Mouse (Mus musculus) heart, postnatal 25 days (tissue): Measurements from ENCODE around the gene Cdc123. TPM values are rescaled to one million over a fixed set of nuclear protein-coding genes. Genes with fewer than 3 reads are reported as not detected.
"Not testable (repeated sequence)": the region's sequence is repeated elsewhere in the genome, so short reads cannot be mapped to it uniquely, and the experiment has no call there.

Source experiments
- DNase-seq: peaks from one replicate; pipeline ENCODE4 v3.0.0; 2022; ENCODE audit warnings: low spot score
- intact Hi-C: fragments of 180-260 bp; cut with DNase I; formaldehyde crosslinking; loops from one replicate; pipeline ENCODE4 v1.15.1; 2025
- total RNA-seq, 2 experiments: library from RNA; stranded (reverse); gene quantifications; 2 replicates each; pipeline ENCODE4 v1.2.3; 2021

The Cdc123 gene
- total RNA-seq, 2 experiments from 2014 or later = 71.7 to 74.0 TPM

DNA sequence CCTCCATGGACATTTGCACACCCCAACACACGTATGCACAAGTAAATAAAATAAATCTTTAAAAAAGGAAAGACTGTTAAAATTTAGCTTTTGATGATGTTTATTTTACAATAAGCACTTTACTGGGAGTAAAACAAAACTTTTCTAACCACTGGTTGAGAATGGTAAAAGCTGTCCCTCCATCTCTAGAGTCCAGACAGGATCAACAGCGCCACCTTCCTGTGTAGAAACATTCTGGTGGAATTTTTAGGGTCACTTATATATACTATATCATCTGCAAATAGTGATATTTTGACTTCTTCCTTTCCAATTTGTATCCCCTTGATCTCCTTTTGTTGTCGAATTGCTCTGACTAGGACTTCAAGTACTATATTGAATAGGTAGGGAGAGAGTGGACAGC, 38.8 kb downstream of the Cdc123 start:
- intact Hi-C loops, DNase-seq: not testable (repeated sequence)

DNA sequence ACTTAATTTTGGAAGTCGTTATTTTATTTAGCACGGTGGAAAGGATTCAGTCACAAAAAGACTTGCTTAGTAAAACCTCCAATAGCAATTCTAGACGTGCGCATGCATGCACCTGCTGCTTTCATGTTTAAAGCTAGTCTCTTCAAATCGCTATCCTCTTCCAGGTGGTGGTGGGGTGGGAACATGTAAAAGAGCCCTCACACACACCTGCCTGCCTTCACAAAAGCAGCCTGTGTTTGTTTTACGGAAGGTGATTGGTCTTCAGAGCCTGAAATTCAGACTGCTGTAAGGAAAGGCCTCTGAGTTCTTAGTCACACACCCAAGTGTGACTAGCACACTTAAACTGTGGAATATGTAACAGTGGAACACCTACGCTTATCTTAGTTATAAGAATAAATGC, 39.7 kb downstream of the Cdc123 start:
- intact Hi-C loops = no loop called here
- no peak for DNase-seq

GRCm38 (mm10) chr2:5804440-5805045, 40.4 kb downstream of the Cdc123 start:
- DNase-seq = no peak
- intact Hi-C loops = no loop called here

DNA sequence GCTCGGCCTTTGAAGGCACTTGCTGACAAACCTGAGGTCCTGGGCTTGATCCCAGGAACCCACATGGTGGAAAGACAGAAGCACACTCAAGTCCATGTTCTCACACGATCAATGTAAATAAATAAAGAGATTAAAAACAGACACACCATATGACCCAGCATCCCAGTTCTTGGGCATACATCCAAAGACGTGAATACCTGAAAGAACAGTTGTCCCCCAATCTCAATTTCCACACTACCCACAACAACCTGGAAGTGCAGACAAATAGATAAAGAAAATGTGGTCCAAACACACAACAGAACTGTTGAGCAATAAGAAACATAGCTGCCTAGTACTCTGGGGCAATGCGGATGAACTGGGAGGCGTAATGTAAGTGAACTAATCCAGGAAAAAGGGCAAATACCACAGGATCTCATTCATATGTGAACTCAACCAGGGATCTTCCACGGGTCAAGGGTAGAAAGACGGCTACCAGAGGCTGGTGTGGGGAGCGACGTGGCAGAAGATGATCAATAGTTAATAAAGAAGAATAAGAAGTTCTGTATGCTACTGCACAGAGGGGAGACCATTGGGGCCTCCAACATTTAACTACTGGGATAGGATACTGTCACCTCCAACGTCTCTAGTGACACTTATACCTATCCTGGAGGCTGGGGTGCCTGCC, 42.9 kb downstream of the Cdc123 start:
- intact Hi-C loops = no loop called here
- no peak for DNase-seq

DNA sequence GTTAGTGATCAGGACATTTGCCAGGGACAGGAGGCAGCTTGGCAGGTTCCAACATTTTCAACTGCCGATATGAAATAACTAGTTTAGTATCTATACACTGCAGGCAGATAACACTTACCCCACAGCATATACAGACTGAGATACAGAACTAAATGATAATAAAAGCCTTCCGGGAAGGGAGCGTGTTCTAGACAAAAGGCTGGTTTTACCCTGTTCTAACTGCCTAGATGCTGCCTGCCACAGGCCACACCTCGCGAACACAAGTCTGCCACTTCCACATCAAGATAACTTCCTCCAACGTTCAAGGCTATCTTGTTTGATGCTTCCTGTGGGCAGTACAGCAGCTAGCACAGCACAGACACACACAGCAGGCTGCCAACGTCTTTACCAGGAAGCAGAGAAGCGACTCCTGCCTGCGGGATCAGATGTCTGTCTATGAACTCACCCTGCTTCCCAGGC, 43.8 kb downstream of the Cdc123 start:
- intact Hi-C loops = no loop called here
- no peak for DNase-seq

- intact Hi-C loops = no loop called here
- DNase-seq = no peak
These were observed 46.9 kb downstream of the Cdc123 start for GRCm38 (mm10) chr2:5797816-5798672.

DNA sequence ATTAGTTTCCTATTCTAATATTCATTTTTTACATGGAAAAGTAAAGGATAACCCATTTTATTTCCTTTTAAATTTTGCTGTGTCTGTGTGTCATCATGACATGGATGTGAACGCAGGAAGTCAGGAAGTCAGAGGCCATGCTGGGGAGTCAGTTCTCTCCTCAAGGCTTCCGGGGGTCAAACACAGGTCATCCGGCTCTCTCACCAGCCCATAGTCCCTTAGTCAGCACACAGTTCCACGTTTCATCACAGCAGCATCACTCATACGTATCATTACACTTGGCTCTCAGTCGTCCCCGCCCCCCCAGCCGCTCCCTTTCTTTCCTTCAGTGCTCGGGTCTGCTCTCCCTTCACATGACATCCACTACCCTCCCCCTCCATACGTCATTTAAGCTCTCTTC, 51.2 kb downstream of the Cdc123 start:
- no peak for DNase-seq
- intact Hi-C loops = no loop called here

DNA sequence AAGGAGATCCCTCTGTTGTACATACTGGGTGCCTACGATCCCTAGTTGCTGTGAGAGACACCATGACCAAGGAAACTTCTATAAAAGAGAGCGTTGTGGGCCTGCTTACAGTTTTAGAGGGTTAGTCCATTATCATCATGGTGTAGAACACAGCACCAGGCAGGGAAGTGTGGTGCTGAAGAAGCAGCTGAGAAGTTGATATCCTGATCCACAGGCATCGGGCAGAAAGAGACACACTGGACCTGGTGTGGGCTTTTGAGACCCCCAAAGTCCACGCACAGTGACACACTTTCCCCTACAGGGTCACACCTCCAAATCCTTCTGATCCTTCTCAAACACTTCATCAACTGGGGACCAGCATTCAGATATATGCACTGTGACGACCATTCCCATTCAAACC, 52.9 kb downstream of the Cdc123 start:
- intact Hi-C loops = no loop called here
- DNase-seq = no peak

GRCm38 (mm10) chr2:5789625-5790160, 55.3 kb downstream of the Cdc123 start:
- intact Hi-C loops = no loop called here
- DNase-seq = no peak

- intact Hi-C loops = no loop called here
- no peak for DNase-seq
These were observed 57.6 kb downstream of the Cdc123 start for GRCm38 (mm10) chr2:5787391-5787790.

DNA sequence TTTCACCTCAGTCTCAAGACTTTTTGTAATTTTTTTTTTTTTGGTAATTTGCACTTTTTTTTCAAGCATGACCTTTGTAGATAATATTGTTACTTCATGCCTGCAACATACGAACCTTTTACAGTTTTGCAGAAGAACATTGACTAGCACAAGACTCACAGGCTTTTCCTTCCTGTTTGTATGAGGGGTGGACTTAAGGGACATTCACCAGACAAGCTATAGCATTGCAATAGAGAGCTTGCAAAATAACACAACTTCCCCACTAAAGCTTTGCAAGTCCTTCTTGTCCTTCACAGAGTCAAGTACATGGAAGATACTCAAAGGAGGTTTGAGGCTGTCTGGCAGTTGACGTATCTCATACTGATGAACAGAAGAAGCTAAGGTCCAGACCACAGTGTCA, 72.5 kb downstream of the Cdc123 start:
- no peak for DNase-seq
- intact Hi-C loops = loop anchor here (5.0 kb wide), 1 partner anchor 680 kb away; no protein-coding TSS in a partner anchor

DNA sequence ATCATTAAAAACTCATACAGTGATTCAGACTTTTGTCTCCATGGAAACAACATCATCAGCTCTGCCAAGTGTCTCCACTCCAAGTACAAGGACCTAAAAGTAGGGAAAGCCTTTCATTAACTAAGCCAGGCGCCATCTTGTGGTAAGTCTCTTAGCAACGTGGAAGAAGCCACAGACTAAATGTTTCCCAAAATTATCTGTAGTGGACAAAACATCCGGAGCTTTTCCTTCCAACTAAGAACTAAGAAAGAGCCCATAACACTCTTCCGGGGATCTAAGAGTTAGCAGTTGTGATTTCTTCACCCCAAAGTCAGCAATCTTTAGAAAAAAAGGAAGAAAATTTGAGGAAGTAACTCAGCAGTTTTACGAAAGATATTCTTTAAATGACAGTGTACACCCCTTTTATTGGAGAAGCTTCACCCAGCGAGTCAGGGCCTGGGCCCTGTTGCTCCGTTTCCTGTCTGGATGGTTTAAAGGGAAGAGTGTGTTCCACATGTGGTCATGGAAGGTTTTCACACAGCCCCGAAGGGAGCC, 74.2 kb downstream of the Cdc123 start:
- intact Hi-C loops = loop anchor here (1.0 to 5.0 kb wide), 3 partner anchors 319 to 678 kb away; no protein-coding TSS in a partner anchor
- no peak for DNase-seq

DNA sequence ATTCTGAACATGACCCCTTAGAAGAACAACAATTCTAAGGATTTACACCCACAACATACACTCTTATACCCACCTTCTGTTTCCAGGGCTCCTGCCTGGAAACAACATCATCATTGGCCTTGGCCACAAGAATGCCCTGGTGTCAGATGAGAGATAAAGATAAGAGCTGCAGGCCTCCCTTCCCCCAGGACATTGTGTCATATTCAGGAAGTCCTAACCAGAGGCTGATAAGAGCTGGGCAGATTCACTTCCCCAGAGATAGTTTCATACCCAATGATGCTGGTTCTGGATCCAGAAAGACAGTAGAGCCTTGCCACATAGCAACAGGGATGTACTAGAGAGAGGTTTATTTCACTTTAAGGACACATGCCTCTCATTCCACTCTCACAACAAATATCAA, 75.3 kb downstream of the Cdc123 start:
- intact Hi-C loops = loop anchor here (1.0 to 5.0 kb wide), 3 partner anchors 318 to 677 kb away; no protein-coding TSS in a partner anchor
- no peak for DNase-seq

GRCm38 (mm10) chr2:5768946-5769345, 76.0 kb downstream of the Cdc123 start:
- no peak for DNase-seq
- intact Hi-C loops = no loop called here

GRCm38 (mm10) chr2:5762031-5762430, 82.9 kb downstream of the Cdc123 start:
- intact Hi-C loops = no loop called here
- no peak for DNase-seq

DNA sequence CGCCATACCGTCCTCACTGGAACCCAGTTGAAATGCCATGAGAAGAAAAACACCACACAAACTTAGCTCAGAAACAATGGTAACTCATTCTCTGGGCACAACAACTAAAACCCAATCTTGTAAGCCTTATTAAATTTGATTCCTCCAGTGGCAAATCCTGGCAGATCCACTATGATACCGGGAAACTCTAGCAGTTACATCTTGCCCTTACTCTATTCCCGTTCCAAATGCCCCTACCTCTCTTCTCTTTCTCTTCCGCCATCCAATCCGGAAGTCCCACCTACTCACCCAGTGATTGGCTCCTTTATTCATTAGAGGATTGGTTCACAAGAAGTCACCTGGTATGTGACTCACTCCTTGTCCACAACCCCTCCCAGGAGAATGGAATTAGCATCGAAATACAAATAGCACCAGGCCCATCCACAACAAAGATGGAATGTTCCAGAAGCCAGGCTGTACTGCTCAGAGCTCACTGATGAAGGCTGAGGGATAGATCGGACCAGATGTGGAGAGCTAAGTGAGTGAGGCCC, 84.4 kb downstream of the Cdc123 start:
- DNase-seq = no peak
- intact Hi-C loops = no loop called here

DNA sequence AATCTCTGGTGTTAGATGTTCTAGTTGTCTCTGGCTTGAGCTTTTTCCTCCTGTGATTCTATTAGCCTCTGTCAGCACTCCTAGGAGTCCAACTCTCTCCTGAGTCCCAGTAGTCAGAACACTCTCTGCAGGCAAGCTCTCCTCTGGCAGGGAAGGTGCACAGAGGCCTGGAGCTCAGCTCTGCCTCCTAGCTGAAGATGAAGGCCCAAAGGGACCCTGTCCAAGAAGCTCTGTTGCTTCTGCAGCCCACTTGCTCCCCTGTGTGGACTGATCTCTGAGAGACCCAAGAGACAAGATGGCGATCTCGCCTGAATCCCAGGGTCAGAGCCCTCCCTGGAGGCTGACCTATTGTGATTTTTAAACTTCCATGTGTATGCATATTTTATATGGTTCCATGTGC, 86.4 kb downstream of the Cdc123 start:
- no peak for DNase-seq
- intact Hi-C loops = no loop called here

DNA sequence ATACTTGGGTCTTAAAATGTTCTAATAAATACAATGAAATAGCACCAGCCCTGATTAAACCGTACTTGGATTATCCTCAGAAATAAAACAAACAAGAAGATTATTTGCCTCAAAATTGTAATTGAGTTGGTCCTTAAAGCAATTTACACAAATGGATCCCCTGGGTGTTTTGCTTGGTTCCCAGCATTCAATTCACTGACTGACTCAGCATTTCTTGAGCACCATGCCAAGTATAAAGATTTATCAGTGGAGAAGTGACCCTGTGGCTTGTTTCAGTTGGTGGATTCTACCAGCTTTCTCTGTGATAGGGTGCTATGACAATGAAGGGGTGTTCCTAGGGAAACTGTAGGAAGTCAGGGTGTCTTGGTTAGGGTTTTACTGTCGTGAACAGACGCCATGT, 94.1 kb downstream of the Cdc123 start:
- intact Hi-C loops = no loop called here
- no peak for DNase-seq

- intact Hi-C loops = no loop called here
- no peak for DNase-seq
These were observed 95.8 kb downstream of the Cdc123 start for GRCm38 (mm10) chr2:5749210-5749609.

DNA sequence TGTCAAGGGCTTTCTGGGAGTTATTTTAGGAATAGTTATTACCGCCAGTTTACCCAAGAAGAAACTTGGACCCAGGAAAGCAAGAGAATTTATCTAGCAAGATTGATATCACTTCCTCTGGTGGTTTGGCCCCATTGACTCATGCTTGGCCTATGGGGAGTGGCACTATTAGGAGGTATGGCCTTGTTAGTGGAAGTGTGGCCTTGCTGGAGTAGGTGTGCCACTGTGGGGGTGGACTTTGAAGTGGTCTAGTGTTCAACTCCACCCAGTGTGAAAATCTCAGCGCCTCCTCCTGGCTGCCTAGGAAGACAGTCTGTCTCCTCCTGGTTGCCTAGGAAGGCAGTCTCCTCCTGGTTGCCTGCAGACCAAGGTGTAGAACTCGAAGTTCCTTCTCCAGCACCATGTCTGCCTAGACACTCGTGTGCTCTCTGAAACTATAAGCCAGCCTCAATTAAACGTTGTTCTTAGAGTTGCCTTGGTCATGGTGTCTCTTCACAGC, 97.4 kb downstream of the Cdc123 start:
- intact Hi-C loops = no loop called here
- no peak for DNase-seq
